Mouse (Mus musculus): ENCODE results near the gene Pidd1.

Pidd1 gene

GRCm38 (mm10) chr7:141434464-141434863, 9.4 kb downstream of the Pidd1 start:
- no peak for DNase-seq

DNA sequence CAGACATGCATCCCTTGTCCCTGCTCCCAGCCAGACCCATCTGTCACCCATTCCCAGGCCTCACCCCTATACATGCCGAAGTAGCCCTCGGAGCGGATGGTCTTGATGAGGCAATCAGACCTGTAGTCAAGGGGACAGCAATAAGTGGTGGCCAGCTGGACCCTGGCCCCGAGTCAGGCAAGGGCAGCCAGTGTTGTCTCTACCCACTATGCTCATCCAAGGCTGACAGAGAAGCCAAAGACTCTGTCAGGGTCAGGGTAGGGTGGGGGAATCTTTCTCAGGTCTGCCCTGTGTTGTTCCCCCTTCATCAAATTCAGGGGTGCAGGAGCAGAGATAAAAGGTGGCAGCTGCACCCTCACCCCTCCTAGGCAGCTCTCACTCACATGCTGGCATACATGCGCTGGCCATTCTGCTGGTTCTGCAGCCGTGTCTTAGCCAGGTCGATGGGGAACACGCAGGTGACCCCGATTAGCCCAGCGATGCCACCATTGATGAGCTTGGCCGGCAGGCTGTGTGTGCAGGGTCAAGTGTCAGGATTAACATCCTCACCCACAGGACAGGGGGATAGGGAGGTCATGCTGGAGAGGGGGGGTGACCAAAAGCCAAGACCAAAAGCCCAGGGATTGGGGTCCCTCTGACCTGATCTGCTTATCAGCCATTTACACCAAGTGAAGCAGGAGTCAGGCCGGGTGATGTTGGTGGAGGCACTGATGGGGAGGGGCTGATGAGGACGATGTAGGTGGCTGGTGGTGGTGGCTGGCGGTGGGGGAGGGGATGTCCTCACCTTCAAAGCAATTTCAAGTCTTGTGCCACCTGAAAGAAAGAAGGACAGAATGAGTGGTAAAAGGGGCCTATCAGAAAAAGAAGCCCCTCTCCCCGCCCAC, 10.1 kb downstream of the Pidd1 start:
- no peak for DNase-seq

DNA sequence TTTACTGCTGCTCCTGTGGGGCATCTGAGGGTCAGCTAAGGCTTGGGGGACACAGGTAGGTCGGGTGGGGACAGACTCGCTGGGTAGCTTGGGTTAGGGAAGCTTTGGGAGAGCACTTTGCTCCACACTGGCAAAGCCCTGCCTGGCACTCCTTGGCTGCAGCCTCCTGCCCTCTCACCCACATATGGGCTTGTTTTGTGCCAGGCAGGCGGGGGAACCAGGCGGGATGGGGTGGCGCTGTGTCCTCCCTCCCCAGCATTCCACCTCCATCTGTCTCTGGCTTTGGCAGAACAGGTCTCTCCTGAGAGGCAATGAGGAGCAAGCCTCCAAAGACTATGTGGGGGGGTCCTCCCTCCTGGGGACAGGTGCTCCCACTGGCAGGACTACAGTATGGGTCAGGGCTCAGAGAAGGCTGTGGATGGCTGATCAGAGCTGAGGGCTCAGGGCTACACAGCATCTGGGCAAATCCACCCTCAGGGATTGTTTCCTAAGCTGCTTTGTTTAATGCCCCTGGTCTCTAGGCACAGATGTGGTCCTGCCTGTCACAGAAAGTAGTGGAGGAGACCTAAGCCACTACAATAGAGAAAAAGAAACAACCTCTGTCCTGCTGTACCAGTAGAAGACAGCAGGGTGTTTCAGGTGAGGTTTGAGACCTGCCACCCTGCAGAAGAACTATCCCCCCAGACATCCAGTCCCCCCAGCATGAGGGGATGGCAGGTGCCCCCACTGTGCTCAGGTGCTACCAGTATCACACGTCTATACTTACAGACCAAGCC, 10.9 kb downstream of the Pidd1 start:
- peak; percentile 72 for DNase-seq

- DNase-seq = peak; percentile 59
These were observed 11.6 kb downstream of the Pidd1 start for GRCm38 (mm10) chr7:141432186-141432611.

- DNase-seq = no peak
These were observed 12.2 kb downstream of the Pidd1 start for GRCm38 (mm10) chr7:141431434-141432185.

DNA sequence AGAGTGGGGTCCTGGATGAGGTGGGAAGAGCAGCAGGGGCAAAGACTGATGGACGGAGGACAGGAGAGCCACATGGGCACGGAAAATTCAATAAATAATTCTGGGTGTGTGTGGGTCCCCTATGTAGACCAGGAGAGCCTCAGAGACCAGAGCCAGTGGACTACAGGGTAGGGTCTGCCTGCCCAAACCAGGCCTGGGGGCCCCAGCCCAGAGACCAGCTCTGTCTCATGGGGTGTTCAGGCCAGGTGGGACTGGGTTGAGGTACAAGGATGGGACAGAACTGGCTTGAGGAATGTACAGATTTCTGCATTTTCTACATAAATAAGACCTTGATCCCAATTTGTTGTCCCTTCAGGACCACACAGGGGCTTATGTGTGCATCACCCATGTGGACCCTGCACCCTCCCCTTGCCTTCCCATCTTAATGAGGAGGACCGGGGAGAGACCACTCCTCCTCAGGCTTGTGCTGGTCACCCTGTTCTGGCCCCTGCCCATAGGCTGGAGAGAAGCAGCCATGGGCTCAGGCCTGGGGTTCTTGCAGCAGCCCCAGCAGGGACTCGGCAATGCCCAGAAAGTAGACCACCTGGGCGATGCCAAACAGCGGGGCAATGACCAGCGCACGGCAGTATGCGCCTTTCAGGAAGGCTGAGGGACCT, 13.1 kb downstream of the Pidd1 start:
- no peak for DNase-seq

DNA sequence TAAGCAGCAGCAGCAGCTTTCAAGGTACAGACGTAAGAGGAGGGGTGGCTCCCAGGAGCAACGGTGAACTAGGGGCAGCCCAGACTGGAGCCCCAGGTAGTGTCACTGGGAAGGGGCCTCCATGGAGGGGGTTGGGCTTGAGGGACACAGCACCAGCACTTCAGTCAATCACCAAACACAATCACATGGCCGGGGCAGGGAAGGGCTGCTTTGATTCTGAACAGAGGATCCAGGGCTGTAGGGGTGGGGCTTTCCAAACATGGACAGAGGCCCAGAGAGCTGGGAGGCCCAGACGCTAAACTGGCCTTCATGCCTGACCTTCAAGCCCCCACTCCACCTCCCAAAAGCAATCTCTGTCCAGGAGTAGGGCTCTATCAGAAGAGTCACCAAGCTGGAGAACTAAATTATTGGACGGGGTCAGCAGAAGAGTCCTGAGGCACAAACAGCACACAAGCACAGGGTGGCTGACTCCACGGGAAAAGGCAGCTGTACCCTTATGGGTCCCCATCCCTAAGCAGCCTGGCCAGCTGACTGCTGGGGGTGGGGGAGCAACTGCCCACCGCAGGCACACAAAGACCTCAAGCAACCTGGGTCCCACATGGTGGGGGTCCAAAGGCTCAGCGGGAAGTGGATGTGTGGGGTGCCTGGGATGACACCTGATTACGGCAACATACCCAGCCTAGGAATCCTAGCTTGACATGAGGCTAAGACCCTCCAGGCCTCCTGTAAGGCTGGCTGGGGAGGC, 13.8 kb downstream of the Pidd1 start:
- DNase-seq = no peak

DNA sequence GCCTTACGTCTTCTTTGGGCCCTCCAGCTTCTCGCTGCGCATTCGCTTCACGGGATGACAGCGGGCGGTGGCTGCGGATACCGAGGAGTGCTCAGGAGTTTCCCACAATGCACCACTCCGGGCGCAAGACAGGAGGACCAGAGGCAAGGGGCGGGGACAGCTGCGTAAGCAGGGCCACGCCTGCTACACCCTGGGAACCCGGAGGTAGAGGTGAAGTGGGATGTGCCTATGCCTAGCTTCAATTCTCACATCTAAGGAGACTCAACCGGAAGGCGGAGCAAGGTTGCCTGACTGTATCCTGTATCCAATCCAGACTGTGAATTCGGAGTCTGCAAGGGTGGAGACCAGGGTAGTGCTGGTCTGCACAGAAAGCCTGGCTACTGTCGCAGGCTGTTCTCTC, 14.5 kb downstream of the Pidd1 start, which contains the start of gene Cend1:
Cend1 (minus strand) TSS at position 182 of the 400 bp plus-strand sequence.
- DNase-seq = peak; percentile 43

DNA sequence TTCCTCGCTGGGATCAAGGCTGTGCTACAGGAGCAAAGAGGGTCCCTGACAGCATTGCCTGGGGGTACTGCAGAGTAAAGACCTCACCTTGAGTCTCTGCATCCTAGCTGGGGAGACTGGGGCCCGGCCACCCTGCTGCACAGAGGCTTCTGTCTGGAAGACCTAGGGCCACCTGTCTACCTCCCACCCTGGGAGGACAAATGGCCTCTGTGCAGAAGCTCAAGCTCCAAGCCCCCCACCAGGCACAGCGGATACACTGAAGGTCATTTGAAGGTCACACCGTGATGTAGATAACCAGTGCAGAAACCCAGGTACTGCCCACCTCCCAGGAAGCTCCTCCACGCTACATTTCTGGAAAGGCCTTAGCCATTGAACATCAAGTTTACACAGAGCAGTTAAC, 15.1 kb downstream of the Pidd1 start:
- no peak for DNase-seq

DNA sequence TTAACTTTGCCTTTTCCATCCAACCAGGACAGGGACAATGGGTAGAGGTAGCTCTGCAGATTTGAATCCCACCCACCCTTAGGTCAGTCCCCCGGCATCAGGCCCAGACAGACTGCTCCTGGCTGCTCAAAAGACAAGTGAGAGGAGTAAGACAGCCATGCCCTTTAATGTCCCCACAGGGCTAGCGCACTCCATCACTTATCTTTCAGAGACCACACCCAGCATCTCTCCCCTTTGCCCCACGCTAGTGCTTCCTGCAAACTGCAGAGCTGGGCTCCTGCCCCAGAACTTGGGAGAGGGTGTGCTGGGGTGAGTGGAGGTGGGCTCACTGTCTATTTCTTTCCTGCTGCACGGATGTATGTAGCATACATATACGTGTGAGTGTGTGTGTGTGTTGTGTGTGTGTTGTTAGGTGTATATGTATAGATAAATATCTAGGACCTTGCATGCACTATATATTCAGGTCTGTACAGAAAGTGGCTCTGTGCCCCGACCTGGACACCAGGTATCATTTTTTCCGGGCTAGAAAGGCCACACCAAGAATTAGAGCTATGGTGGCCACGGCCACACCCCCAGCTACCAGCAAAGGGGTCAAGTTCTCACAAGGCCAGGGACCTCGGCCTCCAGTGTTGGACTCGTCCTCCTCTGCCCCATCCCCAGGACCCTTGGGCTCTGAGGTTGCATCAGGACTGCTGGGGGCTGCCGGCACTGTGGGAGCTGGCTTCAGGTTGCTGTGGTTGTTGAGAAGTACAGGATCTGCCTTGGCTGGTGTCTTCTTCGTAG, 16.7 kb downstream of the Pidd1 start:
- DNase-seq = no peak

- no peak for DNase-seq
These were observed 20.0 kb downstream of the Pidd1 start for GRCm38 (mm10) chr7:141423811-141424210.

DNA sequence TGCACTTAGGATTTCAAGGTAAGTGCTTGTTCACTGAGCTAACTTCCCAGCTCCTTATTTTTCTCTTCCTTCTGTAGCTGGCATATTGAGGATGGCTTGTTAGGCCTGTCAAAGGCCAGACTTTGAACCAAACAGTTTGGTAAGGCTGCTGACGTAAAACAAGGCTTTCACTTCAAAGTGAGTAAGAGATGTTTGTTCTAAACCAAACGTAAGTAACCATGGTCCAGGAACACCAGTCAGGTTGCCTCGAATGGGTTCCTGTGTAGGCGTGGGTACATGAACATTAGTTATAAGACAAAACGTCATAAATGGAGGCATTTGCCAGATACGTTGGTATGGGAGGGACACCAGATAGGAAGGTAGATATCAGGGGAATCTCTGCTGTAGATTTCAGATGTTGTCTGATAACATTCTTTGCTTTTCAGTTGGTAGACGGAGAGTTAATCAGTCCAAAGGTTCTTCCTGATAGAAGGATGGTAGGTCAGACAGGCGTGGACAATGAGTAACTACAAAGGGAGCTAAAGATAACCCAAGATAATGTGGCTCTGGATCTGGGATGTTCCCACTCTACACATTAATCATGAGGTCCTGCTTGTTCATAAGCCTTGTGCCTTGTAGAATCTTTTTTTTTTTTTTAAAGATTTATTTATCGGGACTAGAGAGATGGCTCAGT, 23.7 kb downstream of the Pidd1 start:
- no peak for DNase-seq

GRCm38 (mm10) chr7:141418970-141419369, 24.9 kb downstream of the Pidd1 start:
- peak; percentile 45 for DNase-seq

DNA sequence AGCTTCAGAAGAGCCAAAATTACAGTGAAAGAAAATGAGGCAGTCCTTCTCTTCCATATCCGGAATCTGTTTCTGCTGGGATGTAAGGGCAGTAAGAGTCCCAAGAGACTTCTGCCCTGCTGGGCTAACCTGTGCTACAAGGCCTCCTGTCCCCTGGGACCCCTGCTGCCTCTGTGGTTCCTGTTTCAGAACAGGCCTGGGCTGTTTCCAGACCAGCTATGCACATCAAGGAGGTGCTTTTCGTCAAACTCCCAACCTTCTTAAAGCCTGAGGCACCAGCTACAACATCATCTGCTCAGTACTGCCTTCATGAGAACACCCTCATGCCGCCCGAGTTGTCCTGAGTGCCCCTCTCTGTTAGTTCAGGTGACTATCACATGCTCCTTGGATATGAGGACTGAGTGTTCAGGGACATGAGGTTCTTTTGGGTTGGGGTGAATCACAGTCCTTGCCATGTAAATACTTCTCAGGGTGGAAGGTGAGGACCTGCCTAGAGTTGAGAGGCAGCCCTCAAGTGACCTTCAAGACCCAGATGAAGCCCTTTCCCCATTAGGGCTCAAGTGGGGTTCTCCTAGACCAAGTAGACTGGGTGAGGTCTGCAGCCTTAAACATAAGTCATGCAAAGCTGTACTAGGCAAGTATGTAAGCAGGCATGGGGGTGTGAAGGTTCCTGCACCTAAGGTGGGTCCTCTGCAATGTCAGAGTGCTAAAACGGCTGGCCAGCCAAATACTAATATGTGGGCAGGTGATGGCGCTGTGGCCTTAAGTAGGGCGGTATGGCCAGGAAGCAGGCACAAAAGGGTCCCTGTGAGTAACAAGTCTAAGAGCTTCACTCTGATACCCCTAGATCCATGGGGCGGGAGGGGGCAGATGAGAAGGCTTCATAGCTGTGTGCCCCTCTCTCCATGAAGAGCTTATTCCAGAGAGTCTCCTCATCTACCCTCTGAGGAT, 25.8 kb downstream of the Pidd1 start:
- no peak for DNase-seq

DNA sequence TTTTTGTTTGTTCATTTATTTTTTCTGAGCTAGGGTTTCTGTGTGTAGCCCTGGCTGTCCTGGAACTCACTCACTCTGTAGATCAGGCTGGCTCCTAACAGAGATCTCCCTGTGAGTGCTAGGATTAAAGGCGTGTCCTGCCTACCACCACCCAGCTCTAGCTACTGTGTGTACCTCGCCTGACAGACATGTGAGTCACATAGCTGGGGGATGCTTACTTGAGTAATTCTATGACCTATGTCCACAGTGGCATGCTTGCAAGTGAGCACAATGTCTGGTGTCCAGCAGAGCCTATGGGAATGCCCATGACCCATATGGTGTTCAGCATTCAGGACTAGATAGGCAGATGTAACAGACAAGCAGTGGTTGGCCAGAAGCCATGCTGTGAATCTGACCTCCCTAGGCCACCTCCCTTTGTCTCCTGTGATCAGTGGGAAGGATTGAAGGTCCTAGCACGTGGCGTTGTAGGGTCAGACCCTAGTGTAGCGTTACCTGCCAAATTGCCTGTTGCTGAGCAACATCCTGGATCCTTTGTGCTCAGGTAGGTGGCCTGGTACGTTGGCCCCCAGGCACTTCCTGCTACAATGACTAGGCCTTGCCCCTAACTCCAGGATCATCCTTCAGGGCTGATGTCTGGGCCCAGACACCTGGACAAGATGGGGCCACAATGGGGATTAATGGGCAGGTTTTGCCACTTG, 27.5 kb downstream of the Pidd1 start:
- DNase-seq = no peak

- peak; percentile 98 for DNase-seq
These were observed 29.8 kb downstream of the Pidd1 start, which contains the start of gene Gatd1 for GRCm38 (mm10) chr7:141413809-141414584. Gatd1 (minus strand) TSS chr7:141414136.

- no peak for DNase-seq
These were observed 30.5 kb downstream of the Pidd1 start for GRCm38 (mm10) chr7:141413331-141413730.

GRCm38 (mm10) chr7:141411667-141412066, 32.2 kb downstream of the Pidd1 start:
- DNase-seq = no peak
